Mouse (Mus musculus): ENCODE results near the gene Pik3r5. TPM values are rescaled to one million over a fixed set of nuclear protein-coding genes. Genes with fewer than 3 reads are reported as not detected.

The Pik3r5 gene
- polyA plus RNA-seq, 1 experiment from 2014 or later, result 0.74 TPM

DNA sequence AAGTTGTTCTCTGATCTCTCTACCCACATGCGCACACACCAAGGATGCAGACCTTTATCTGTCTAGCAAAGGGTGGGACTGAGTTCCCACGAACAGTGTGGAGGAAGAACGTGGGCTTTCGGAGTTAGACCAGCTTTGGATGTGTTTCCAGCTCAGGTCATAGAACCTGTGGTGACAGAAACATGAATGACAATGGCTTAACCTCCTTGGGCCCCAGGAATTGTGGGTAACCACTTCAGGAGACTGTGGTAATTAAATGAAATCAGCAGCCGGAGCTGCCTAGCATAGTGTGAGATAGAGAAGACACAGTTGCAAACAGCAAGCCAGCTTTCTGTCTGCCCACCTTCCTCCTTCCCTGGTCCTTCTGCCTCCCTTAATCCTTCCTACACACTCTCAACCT is 32.3 kb downstream of the Pik3r5 start:
- H3K27me3 ChIP-seq (ENCODE audit: control insufficient read depth, insufficient read depth, low read length), result no peaks in the 10 kb centered on the region
- H3K36me3 ChIP-seq (ENCODE audit: control insufficient read depth, insufficient read depth, low read length), result no peaks in the 10 kb centered on the region
- H3K4me2 ChIP-seq (replicated peaks; ENCODE audit: low read depth, low read length), result no peak overlapping the region
- ATAC-seq (ENCODE audit: low FRiP score) (no peak), DNase-seq (ENCODE audit: low spot score) (no peak)
- no peaks in the 10 kb centered on the region for H3K9me3 ChIP-seq (ENCODE audit: control insufficient read depth, low read length)
- H3K9ac ChIP-seq (ENCODE audit: low read depth, low read length), result no peak overlapping the region
- WGBS, result 86% methylated on average over 5 of the region's 5 CpGs
- H3K4me1 ChIP-seq (replicated peaks; ENCODE audit: control insufficient read depth, insufficient read depth, low read length), result no peaks in the 10 kb centered on the region
- H3K27ac ChIP-seq (ENCODE audit: low read depth, low read length), result no peak overlapping the region
- H3K4me3 ChIP-seq (ENCODE audit: low read depth, low read length), result no peak overlapping the region

GRCm38 (mm10) chr11:68465090-68465489 is 33.2 kb downstream of the Pik3r5 start:
- no peak overlapping the region for H3K4me2 ChIP-seq (replicated peaks; ENCODE audit: low read depth, low read length)
- no peak overlapping the region for H3K4me3 ChIP-seq (ENCODE audit: low read depth, low read length)
- ATAC-seq (ENCODE audit: low FRiP score) (no peak), DNase-seq (ENCODE audit: low spot score) (no peak)
- H3K27ac ChIP-seq (ENCODE audit: low read depth, low read length), result no peak overlapping the region
- no peak overlapping the region for H3K9ac ChIP-seq (ENCODE audit: low read depth, low read length)
- no peaks in the 10 kb centered on the region for H3K4me1 ChIP-seq (replicated peaks; ENCODE audit: control insufficient read depth, insufficient read depth, low read length)
- 83% methylated on average over 2 of the region's 2 CpGs for WGBS
- no peaks in the 10 kb centered on the region for H3K36me3 ChIP-seq (ENCODE audit: control insufficient read depth, insufficient read depth, low read length)
- no peaks in the 10 kb centered on the region for H3K9me3 ChIP-seq (ENCODE audit: control insufficient read depth, low read length)
- no peaks in the 10 kb centered on the region for H3K27me3 ChIP-seq (ENCODE audit: control insufficient read depth, insufficient read depth, low read length)

DNA sequence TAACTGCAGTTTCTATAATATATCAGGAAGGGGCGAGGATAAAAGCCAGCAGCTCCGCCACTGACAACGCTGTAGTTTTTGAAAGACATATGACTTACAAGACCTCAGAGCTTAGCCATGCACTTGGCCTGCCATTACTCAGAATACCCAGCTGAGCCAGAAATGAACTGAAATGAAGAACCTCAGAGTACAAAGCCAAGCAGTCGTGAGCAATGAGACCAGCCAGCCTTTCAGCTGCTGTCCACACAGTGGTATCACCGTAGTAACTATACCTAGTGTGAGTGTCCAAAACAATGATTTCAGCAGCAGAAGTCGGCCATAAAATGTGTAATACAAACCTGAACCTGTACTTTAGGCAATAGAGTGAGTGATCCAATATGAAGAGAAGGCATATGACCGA is 35.5 kb downstream of the Pik3r5 start:
- Histone ChIP-seq H3K9me3 (ENCODE audit: control insufficient read depth, low read length) (no peaks in the 10 kb centered on the region), H3K36me3 (ENCODE audit: control insufficient read depth, insufficient read depth, low read length) (no peaks in the 10 kb centered on the region), H3K9ac (ENCODE audit: low read depth, low read length) (no peak overlapping the region), H3K27me3 (ENCODE audit: control insufficient read depth, insufficient read depth, low read length) (no peaks in the 10 kb centered on the region), H3K4me1 (replicated peaks; ENCODE audit: control insufficient read depth, insufficient read depth, low read length) (no peaks in the 10 kb centered on the region), H3K27ac (ENCODE audit: low read depth, low read length) (no peak overlapping the region), H3K4me3 (ENCODE audit: low read depth, low read length) (no peak overlapping the region), H3K4me2 (replicated peaks; ENCODE audit: low read depth, low read length) (no peak overlapping the region)
- ATAC-seq (ENCODE audit: low FRiP score) (no peak), DNase-seq (ENCODE audit: low spot score) (no peak)
- 81% methylated on average over 7 of the region's 7 CpGs for WGBS

DNA sequence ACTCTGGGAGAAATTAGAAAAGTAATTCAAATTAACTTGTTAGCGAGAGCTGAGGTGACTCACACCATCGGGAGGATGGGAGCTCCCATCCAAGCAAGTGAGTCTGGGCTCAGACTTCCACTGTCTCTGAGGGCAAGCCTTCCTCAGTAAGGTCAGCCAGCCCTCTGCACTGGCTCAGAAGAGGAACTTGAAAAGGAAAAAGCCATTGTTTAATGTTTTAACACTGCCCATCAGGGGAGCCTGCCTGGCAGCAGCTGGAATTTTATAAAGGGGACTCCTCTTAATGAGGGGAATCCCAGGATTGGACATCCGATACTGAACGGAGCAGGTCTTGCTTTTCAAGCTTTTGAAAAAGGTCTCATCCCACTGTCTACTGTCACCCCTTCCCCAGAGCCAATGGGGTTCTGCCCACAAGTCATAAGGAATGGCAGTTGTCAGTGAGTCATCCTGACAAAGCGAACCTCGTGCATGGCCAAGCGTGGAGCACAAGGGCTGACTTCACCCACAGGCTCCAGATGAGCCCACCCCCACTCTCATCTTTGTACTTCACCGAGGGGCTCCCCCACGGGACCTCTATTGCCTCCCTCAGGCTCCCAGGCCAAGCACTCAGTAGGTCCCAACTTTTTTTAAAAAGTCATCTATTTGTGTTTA is 36.2 kb downstream of the Pik3r5 start:
- DNase-seq (ENCODE audit: low spot score), result no peak
- WGBS, result 61% methylated on average over 9 of the region's 9 CpGs

DNA sequence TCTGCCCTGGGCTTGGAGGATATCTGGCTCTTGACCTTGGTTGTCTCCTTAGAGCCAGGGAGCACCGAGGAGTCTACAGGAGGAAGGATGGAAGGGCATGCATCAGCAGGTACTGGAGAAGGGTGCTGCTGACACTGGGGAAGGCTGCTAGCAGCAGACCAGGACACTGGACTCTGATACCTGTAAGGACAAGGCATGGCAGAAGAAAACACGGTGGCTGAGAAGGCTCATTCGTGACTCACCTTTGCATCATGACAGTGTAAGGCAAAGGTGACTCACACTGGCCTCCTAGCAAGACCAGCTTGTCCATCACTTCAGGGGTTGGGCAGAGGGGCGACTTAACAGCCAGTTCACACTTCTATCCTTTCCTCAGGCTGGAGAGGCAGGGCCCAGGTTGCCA is 37.0 kb downstream of the Pik3r5 start:
- DNase-seq (ENCODE audit: low spot score) (no peak), ATAC-seq (ENCODE audit: low FRiP score) (no peak)
- no peak overlapping the region for H3K9ac ChIP-seq (ENCODE audit: low read depth, low read length)
- no peaks in the 10 kb centered on the region for H3K9me3 ChIP-seq (ENCODE audit: control insufficient read depth, low read length)
- no peak overlapping the region for H3K4me2 ChIP-seq (replicated peaks; ENCODE audit: low read depth, low read length)
- no peak overlapping the region for H3K27ac ChIP-seq (ENCODE audit: low read depth, low read length)
- H3K27me3 ChIP-seq (ENCODE audit: control insufficient read depth, insufficient read depth, low read length), result no peaks in the 10 kb centered on the region
- no peak overlapping the region for H3K4me3 ChIP-seq (ENCODE audit: low read depth, low read length)
- 92% methylated on average over 4 of the region's 4 CpGs for WGBS
- no peaks in the 10 kb centered on the region for H3K36me3 ChIP-seq (ENCODE audit: control insufficient read depth, insufficient read depth, low read length)
- no peaks in the 10 kb centered on the region for H3K4me1 ChIP-seq (replicated peaks; ENCODE audit: control insufficient read depth, insufficient read depth, low read length)

More for the DNA sequence above, 36.2 kb downstream of the Pik3r5 start:
- Histone ChIP-seq H3K4me1 (replicated peaks; ENCODE audit: control insufficient read depth, insufficient read depth, low read length) (no peaks in the 10 kb centered on the region), H3K27me3 (ENCODE audit: control insufficient read depth, insufficient read depth, low read length) (no peaks in the 10 kb centered on the region), H3K27ac (ENCODE audit: low read depth, low read length) (no peak overlapping the region), H3K9me3 (ENCODE audit: control insufficient read depth, low read length) (no peaks in the 10 kb centered on the region), H3K9ac (ENCODE audit: low read depth, low read length) (no peak overlapping the region), H3K4me3 (ENCODE audit: low read depth, low read length) (no peak overlapping the region), H3K36me3 (ENCODE audit: control insufficient read depth, insufficient read depth, low read length) (no peaks in the 10 kb centered on the region), H3K4me2 (replicated peaks; ENCODE audit: low read depth, low read length) (no peak overlapping the region)
- no peak for ATAC-seq (ENCODE audit: low FRiP score)

- Histone ChIP-seq H3K4me2 (replicated peaks; ENCODE audit: low read depth, low read length) (no peak overlapping the region), H3K9ac (ENCODE audit: low read depth, low read length) (no peak overlapping the region), H3K9me3 (ENCODE audit: control insufficient read depth, low read length) (no peaks in the 10 kb centered on the region), H3K27ac (ENCODE audit: low read depth, low read length) (no peak overlapping the region), H3K36me3 (ENCODE audit: control insufficient read depth, insufficient read depth, low read length) (no peaks in the 10 kb centered on the region), H3K4me3 (ENCODE audit: low read depth, low read length) (no peak overlapping the region), H3K27me3 (ENCODE audit: control insufficient read depth, insufficient read depth, low read length) (no peaks in the 10 kb centered on the region), H3K4me1 (replicated peaks; ENCODE audit: control insufficient read depth, insufficient read depth, low read length) (no peaks in the 10 kb centered on the region)
- no peak for DNase-seq (ENCODE audit: low spot score)
- 82% methylated on average over 5 of the region's 5 CpGs for WGBS
- ATAC-seq (ENCODE audit: low FRiP score), result no peak
Observed at GRCm38 (mm10) chr11:68472162-68472849, 40.4 kb downstream of the Pik3r5 start.

- 76% methylated on average over 6 of the region's 6 CpGs for WGBS
- DNase-seq (ENCODE audit: low spot score), result no peak
- Histone ChIP-seq H3K4me3 (ENCODE audit: low read depth, low read length) (no peak overlapping the region), H3K4me2 (replicated peaks; ENCODE audit: low read depth, low read length) (no peak overlapping the region), H3K27me3 (ENCODE audit: control insufficient read depth, insufficient read depth, low read length) (no peaks in the 10 kb centered on the region), H3K9ac (ENCODE audit: low read depth, low read length) (no peak overlapping the region), H3K36me3 (ENCODE audit: control insufficient read depth, insufficient read depth, low read length) (no peaks in the 10 kb centered on the region), H3K4me1 (replicated peaks; ENCODE audit: control insufficient read depth, insufficient read depth, low read length) (no peaks in the 10 kb centered on the region), H3K9me3 (ENCODE audit: control insufficient read depth, low read length) (no peaks in the 10 kb centered on the region), H3K27ac (ENCODE audit: low read depth, low read length) (no peak overlapping the region)
- ATAC-seq (ENCODE audit: low FRiP score), result no peak
Observed at GRCm38 (mm10) chr11:68474600-68474999, 42.7 kb downstream of the Pik3r5 start.

- Histone ChIP-seq H3K4me1 (replicated peaks; ENCODE audit: control insufficient read depth, insufficient read depth, low read length) (no peaks in the 10 kb centered on the region), H3K27ac (ENCODE audit: low read depth, low read length) (no peak overlapping the region), H3K9me3 (ENCODE audit: control insufficient read depth, low read length) (no peaks in the 10 kb centered on the region), H3K27me3 (ENCODE audit: control insufficient read depth, insufficient read depth, low read length) (no peaks in the 10 kb centered on the region), H3K4me3 (ENCODE audit: low read depth, low read length) (no peak overlapping the region), H3K36me3 (ENCODE audit: control insufficient read depth, insufficient read depth, low read length) (no peaks in the 10 kb centered on the region), H3K4me2 (replicated peaks; ENCODE audit: low read depth, low read length) (no peak overlapping the region), H3K9ac (ENCODE audit: low read depth, low read length) (no peak overlapping the region)
- ATAC-seq (ENCODE audit: low FRiP score), result no peak
- no peak for DNase-seq (ENCODE audit: low spot score)
- 89% methylated on average over 7 of the region's 7 CpGs for WGBS
Observed at GRCm38 (mm10) chr11:68475676-68476075, 43.8 kb downstream of the Pik3r5 start.

DNA sequence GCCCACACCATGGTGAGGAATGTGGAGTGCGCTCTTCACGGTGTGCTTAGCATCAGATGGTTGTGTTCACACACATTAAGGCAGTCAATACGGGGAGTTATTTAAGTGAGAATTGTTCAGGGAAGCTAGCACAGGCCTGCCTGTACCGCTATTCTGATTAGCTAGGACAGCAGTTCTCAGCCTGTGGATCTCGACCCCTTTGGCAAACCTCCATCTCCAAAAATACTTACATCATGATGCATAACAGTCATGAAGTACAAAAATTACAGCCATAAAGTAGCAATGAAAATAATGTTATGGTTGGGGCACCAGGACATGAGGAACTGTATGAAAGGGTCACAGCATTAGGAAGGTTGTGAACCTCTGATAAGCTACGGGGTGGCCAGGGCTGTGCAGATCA is 45.7 kb downstream of the Pik3r5 start:
- Histone ChIP-seq H3K9ac (ENCODE audit: low read depth, low read length) (no peak overlapping the region), H3K36me3 (ENCODE audit: control insufficient read depth, insufficient read depth, low read length) (no peaks in the 10 kb centered on the region), H3K9me3 (ENCODE audit: control insufficient read depth, low read length) (no peaks in the 10 kb centered on the region), H3K4me1 (replicated peaks; ENCODE audit: control insufficient read depth, insufficient read depth, low read length) (no peaks in the 10 kb centered on the region), H3K27ac (ENCODE audit: low read depth, low read length) (no peak overlapping the region), H3K4me3 (ENCODE audit: low read depth, low read length) (no peak overlapping the region), H3K27me3 (ENCODE audit: control insufficient read depth, insufficient read depth, low read length) (no peaks in the 10 kb centered on the region), H3K4me2 (replicated peaks; ENCODE audit: low read depth, low read length) (no peak overlapping the region)
- ATAC-seq (ENCODE audit: low FRiP score), result no peak
- WGBS, result 91% methylated on average over 6 of the region's 6 CpGs
- no peak for DNase-seq (ENCODE audit: low spot score)

Measured in hindbrain, embryonic 11.5 days (tissue).